Mouse (Mus musculus): ENCODE measurements around the gene Fam25c. TPM values are rescaled to one million over a fixed set of nuclear protein-coding genes. Genes with fewer than 3 reads are reported as not detected.

Gene Fam25c
- polyA plus RNA-seq, 1 experiment = not detected

DNA sequence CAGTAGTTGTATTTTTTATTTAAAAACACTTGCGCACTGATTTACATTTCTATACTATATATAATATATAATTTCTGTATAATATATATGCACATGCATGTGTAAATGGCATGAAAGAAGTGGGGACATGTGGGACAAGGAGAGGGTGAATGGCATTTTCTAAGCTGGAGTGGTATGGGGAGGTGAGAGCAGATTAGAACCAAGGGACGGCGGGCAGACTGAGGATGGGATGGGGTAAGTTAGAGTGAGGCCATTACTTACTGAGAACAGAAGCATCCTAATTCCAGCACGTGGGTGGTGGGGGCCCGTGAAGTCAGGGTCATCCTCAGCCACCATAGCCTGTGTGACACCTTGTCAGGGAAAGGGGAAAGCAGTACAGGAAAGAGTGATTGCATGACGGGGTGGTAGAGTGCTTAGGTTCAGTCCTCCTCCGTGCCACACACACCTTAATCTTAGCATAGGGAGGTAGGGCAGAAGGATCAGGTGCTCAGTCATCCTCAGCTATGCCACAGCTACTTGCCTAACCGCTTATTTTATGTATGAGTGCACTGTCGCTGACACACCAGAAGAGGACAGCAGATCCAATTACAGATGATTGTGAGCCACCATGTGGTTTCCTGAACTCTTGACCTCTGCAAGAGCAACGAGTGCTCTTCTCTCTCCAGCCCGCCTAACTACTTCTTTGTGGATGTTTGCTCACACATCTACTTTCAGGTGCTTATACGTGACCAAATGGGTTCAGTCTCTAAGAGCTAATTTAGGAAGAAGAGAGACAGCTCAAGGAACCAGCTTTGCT is 9.3 kb downstream of the Fam25c start:
- no peak overlapping the region for H3K27ac ChIP-seq (ENCODE audit: control insufficient read depth, insufficient read depth, low read depth, low read length)
- no peaks in the 10 kb centered on the region for H3K4me1 ChIP-seq (ENCODE audit: control insufficient read depth, insufficient read depth, low read length)
- no peak for TF ChIP-seq POLR2A (IDR thresholded peaks at IDR 0.05; ENCODE audit: control insufficient read depth, low read depth, low read length)
- no peak for TF ChIP-seq CTCF (IDR thresholded peaks at IDR 0.05; ENCODE audit: control insufficient read depth, insufficient read depth, insufficient replicate concordance, low read depth, low read length)
- H3K4me3 ChIP-seq (ENCODE audit: control insufficient read depth, low read depth, low read length) = no peak overlapping the region
- H3K36me3 ChIP-seq (ENCODE audit: control insufficient read depth, insufficient read depth, low read length) = no peaks in the 10 kb centered on the region; the same call in 1 of the 2 replicates
- H3K27me3 ChIP-seq (ENCODE audit: control insufficient read depth, insufficient read depth, low read length) = no peaks in the 10 kb centered on the region

DNA sequence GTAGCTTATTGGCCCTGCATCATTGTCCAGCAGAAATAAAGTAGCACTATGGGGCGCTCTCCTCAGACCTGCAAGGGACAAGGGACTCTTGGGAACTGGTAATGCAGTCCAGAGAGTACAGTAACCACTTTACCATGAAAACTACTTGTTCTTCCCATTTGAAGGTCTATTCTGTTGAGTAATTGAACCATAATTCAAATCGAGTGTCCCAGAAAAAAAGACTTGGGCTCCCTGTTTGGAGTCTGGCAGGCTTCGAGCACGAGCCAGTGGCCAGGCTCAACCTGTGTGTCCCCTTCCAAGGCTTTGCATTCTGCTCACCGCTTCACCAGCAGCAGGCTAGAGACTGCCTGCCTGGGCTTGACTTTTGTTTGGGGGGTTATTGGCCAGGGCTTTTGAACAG is 10.9 kb downstream of the Fam25c start:
- no peaks in the 10 kb centered on the region; the same call in 1 of the 2 replicates for H3K36me3 ChIP-seq (ENCODE audit: control insufficient read depth, insufficient read depth, low read length)
- H3K4me3 ChIP-seq (ENCODE audit: control insufficient read depth, low read depth, low read length) = no peak overlapping the region
- H3K4me1 ChIP-seq (ENCODE audit: control insufficient read depth, insufficient read depth, low read length) = no peaks in the 10 kb centered on the region
- TF ChIP-seq POLR2A (IDR thresholded peaks at IDR 0.05; ENCODE audit: control insufficient read depth, low read depth, low read length) (no peak), CTCF (IDR thresholded peaks at IDR 0.05; ENCODE audit: control insufficient read depth, insufficient read depth, insufficient replicate concordance, low read depth, low read length) (no peak)
- H3K27me3 ChIP-seq (ENCODE audit: control insufficient read depth, insufficient read depth, low read length) = no peaks in the 10 kb centered on the region
- H3K27ac ChIP-seq (ENCODE audit: control insufficient read depth, insufficient read depth, low read depth, low read length) = no peak overlapping the region

DNA sequence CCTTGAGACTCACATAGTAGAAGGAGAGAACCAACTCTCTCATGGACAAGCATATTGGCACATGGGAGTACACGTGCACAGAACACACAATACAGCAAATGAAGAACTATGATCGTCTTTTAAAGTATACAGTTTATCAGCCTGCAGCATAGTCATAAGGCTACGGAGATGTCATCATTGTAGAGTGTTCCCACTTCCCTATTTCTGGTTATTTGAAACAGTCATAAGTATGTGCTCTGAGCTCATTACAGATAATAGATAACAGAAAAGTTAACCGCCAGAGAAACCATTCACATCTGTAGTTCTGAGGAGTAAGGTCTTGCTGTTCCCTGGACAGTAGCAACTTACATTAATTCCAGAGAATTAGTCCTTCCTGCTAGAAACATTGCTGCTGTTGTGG is 12.2 kb downstream of the Fam25c start:
- TF ChIP-seq CTCF (IDR thresholded peaks at IDR 0.05; ENCODE audit: control insufficient read depth, insufficient read depth, insufficient replicate concordance, low read depth, low read length) (no peak), POLR2A (IDR thresholded peaks at IDR 0.05; ENCODE audit: control insufficient read depth, low read depth, low read length) (no peak)
- no peaks in the 10 kb centered on the region; the same call in 1 of the 2 replicates for H3K36me3 ChIP-seq (ENCODE audit: control insufficient read depth, insufficient read depth, low read length)
- H3K27me3 ChIP-seq (ENCODE audit: control insufficient read depth, insufficient read depth, low read length) = no peaks in the 10 kb centered on the region
- H3K4me3 ChIP-seq (ENCODE audit: control insufficient read depth, low read depth, low read length) = no peak overlapping the region
- no peak overlapping the region for H3K27ac ChIP-seq (ENCODE audit: control insufficient read depth, insufficient read depth, low read depth, low read length)
- H3K4me1 ChIP-seq (ENCODE audit: control insufficient read depth, insufficient read depth, low read length) = no peaks in the 10 kb centered on the region

DNA sequence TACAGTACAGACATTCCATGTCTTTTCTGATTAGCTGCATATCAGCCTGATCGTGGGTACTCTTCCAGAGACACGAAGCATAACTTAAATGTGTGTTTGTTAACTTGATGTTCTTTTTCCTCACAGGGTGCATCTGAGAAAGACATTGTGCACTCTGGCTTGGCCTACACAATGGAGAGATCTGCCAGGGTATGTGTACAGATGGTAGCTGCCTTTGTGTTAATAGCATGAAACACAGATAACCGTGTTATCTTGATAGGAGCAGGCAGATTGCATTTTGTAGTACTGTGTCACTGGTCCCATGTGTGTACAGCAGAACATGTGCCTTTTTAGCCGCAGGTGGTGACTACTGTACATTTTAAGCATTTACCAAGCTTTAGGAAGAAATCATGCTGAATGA is 13.2 kb downstream of the Fam25c start:
- no peak overlapping the region for H3K27ac ChIP-seq (ENCODE audit: control insufficient read depth, insufficient read depth, low read depth, low read length)
- no peak for TF ChIP-seq CTCF (IDR thresholded peaks at IDR 0.05; ENCODE audit: control insufficient read depth, insufficient read depth, insufficient replicate concordance, low read depth, low read length)
- no peak overlapping the region for H3K4me3 ChIP-seq (ENCODE audit: control insufficient read depth, low read depth, low read length)
- H3K4me1 ChIP-seq (ENCODE audit: control insufficient read depth, insufficient read depth, low read length) = no peaks in the 10 kb centered on the region
- H3K36me3 ChIP-seq (ENCODE audit: control insufficient read depth, insufficient read depth, low read length) = no peaks in the 10 kb centered on the region; the same call in 1 of the 2 replicates
- no peaks in the 10 kb centered on the region for H3K27me3 ChIP-seq (ENCODE audit: control insufficient read depth, insufficient read depth, low read length)

DNA sequence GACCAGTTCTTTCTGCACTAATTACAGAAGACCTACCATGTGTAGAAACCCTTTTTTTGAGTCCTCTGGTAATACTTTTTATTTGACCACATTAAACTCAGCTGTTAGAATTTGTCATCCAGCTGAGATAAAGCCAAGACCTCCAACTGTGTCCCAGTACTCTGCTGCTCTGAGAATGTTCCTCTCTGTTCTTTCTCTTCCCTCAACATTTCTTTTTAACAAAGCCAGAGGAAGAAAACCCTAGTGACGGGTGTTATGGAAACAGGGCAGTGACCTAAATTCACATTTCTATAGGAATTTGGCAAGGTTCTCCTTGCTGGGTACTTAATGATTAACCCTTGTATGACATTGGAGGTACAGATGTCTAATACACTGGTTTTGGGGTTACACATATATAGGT is 15.8 kb downstream of the Fam25c start:
- no peaks in the 10 kb centered on the region for H3K4me1 ChIP-seq (ENCODE audit: control insufficient read depth, insufficient read depth, low read length)
- no peaks in the 10 kb centered on the region for H3K27me3 ChIP-seq (ENCODE audit: control insufficient read depth, insufficient read depth, low read length)
- no peak overlapping the region for H3K4me3 ChIP-seq (ENCODE audit: control insufficient read depth, low read depth, low read length)
- no peak overlapping the region for H3K27ac ChIP-seq (ENCODE audit: control insufficient read depth, insufficient read depth, low read depth, low read length)
- TF ChIP-seq POLR2A (IDR thresholded peaks at IDR 0.05; ENCODE audit: control insufficient read depth, low read depth, low read length) = no peak
- no peak for TF ChIP-seq CTCF (IDR thresholded peaks at IDR 0.05; ENCODE audit: control insufficient read depth, insufficient read depth, insufficient replicate concordance, low read depth, low read length)
- peaks cover 2% of the 10 kb centered on the region; the same call in 1 of the 2 replicates for H3K36me3 ChIP-seq (ENCODE audit: control insufficient read depth, insufficient read depth, low read length)

DNA sequence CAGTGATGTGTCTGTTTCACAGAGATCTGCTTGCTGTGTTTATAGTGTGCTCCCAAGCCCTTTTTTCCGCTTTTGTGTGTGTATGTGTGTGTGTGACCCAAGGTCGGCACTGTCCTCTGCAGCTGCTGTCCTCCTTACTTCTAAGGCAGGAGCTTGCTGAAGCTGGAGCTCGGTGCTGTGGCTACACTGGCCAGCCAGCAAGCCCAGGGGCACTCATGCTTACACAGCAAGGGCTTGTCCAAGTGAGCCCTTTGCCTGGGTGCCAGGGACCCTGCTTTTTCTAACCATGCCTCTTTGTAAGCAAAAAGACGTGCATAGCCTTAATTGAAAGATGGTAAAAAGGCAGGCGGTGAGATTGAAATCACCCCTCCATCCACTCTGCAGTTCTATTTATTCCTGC is 22.8 kb downstream of the Fam25c start:
- H3K4me1 ChIP-seq (ENCODE audit: control insufficient read depth, insufficient read depth, low read length) = no peaks in the 10 kb centered on the region
- no peaks in the 10 kb centered on the region for H3K27me3 ChIP-seq (ENCODE audit: control insufficient read depth, insufficient read depth, low read length)
- H3K4me3 ChIP-seq (ENCODE audit: control insufficient read depth, low read depth, low read length) = no peak overlapping the region
- TF ChIP-seq POLR2A (IDR thresholded peaks at IDR 0.05; ENCODE audit: control insufficient read depth, low read depth, low read length) = no peak
- no peak for TF ChIP-seq CTCF (IDR thresholded peaks at IDR 0.05; ENCODE audit: control insufficient read depth, insufficient read depth, insufficient replicate concordance, low read depth, low read length)
- H3K27ac ChIP-seq (ENCODE audit: control insufficient read depth, insufficient read depth, low read depth, low read length) = no peak overlapping the region
- peaks cover 2% of the 10 kb centered on the region for H3K36me3 ChIP-seq (ENCODE audit: control insufficient read depth, insufficient read depth, low read length)

DNA sequence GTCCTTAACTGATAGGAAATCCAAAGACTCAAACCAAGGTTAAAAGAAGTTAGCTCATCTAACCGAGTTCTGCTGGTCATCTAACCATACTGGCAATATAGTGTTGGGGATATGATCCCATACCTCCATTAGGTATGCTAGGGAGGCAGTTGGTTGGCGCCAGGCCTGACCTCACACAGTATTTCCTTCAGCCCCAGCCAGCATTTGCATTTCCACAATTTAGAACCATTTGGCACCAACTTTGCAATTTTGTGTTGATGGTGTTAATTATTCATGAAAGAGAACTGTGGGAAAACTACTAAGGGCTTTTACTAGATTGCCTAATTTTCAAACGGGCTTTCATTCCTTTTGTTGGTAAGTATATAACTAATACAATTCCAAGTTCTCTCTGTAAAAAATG is 23.3 kb downstream of the Fam25c start:
- H3K27me3 ChIP-seq (ENCODE audit: control insufficient read depth, insufficient read depth, low read length) = no peaks in the 10 kb centered on the region
- H3K27ac ChIP-seq (ENCODE audit: control insufficient read depth, insufficient read depth, low read depth, low read length) = no peak overlapping the region
- peaks cover 2% of the 10 kb centered on the region for H3K36me3 ChIP-seq (ENCODE audit: control insufficient read depth, insufficient read depth, low read length)
- H3K4me1 ChIP-seq (ENCODE audit: control insufficient read depth, insufficient read depth, low read length) = no peaks in the 10 kb centered on the region
- TF ChIP-seq CTCF (IDR thresholded peaks at IDR 0.05; ENCODE audit: control insufficient read depth, insufficient read depth, insufficient replicate concordance, low read depth, low read length) (no peak), POLR2A (IDR thresholded peaks at IDR 0.05; ENCODE audit: control insufficient read depth, low read depth, low read length) (no peak)
- H3K4me3 ChIP-seq (ENCODE audit: control insufficient read depth, low read depth, low read length) = no peak overlapping the region

Data from testis, adult 2 months (tissue).